Mouse (Mus musculus): ENCODE data around the gene Btnl2.

GRCm38 (mm10) chr17:34347606-34348308 is 6.9 kb upstream of the Btnl2 start:
- TF ChIP-seq GATA1 (IDR thresholded peaks at IDR 0.05; ENCODE audit: borderline replicate concordance, low read length) (no peak), FLI1 (IDR thresholded peaks at IDR 0.05; ENCODE audit: low read length) (no peak)

Measured in megakaryocyte, embryonic 14.5 days (primary cell).